Mouse (Mus musculus): ENCODE measurements around the gene Fam189a1.

DNA sequence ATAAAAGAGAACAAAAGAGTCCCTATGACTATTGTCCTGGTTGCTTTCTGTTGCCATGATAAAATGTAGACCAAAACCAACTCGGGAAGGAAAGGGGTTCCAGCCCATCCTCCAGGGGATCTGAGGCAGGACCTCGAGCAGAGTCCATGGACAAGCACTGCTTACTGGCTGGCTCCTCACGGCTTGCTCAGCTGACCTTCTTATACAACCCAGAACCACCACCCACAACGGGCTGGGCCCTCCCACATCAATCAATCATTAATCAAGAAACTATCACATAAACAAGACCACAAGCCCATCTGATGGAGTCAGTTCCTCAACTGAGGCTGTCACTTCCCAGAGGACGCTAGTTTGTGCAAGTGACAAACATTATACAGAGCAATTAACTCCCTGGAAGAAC is 16.3 kb downstream of the Fam189a1 start:
- TF ChIP-seq CTCF (IDR thresholded peaks at IDR 0.05; ENCODE audit: low read depth, low read length) (no peak), EP300 (IDR thresholded peaks at IDR 0.05; ENCODE audit: insufficient read depth, low read depth, low read length) (no peak)

Measured in ES-Bruce4 (cell line).